Mouse (Mus musculus): ENCODE results near the gene Pld4.

GRCm38 (mm10) chr12:112797672-112798331 lies 37.3 kb downstream of the Pld4 start:
- TF ChIP-seq POLR2A (IDR thresholded peaks at IDR 0.05; ENCODE audit: low read depth, low read length) = no peak
- TF ChIP-seq CTCF (conservative IDR thresholded peaks at IDR 0.05; ENCODE audit: insufficient read depth, insufficient read length, low read depth, low read length) = no peak

Measured in kidney, adult 2 months (tissue).